Mouse (Mus musculus) heart, postnatal 0 days (tissue): Measurements from ENCODE around the gene Ppp6r1.

ENCODE experiments used
- CTCF ChIP-seq: IDR thresholded peaks from 2 replicates; pipeline ENCODE4 v1.5.1; 2016; ENCODE audit warnings: antibody characterized with exemption, control low read depth, low read depth
- EP300 ChIP-seq: IDR thresholded peaks from 2 replicates; pipeline ENCODE4 v1.6.1; 2016; ENCODE audit warnings: antibody characterized with exemption, low read depth

DNA sequence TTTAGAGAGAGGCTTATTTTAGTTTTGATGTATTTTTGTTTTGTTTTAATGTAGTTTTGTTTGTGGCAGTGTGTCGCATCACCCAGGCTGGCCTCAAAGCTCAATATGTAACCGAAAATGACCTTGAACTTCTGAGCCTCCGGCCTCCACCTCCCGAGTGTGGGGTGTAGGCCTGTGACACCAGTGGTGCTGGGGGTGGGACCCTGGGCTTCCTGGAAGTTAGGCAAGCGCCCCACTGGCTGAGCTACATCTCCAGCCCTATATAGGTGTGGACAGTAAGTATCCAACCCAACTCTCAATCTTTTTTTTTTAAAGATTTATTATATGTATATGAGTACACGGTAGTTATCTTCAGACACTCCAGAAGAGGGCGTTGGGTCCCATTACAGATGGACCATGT lies 44.4 kb upstream of the Ppp6r1 start:
- TF ChIP-seq CTCF (no peak), EP300 (no peak)
